Mouse (Mus musculus) layer of hippocampus, postnatal 14 days (tissue): Measurements from ENCODE around the gene Tenm2. TPM values are rescaled to one million over a fixed set of nuclear protein-coding genes. Genes with fewer than 3 reads are reported as not detected.

ENCODE experiments used
- DNase-seq, 2 experiments: peaks; one replicate each; pipeline ENCODE4 v3.0.0; 2021 to 2022; ENCODE audit warnings: low spot score in 2 of 2, mixed read lengths in 1 of 2
- long read RNA-seq, 2 experiments: library from polyadenylated mRNA; stranded (forward); transcript quantifications; one replicate each; pipeline ENCODE4 v2.0.0; 2021
- total RNA-seq, 2 experiments: library from RNA; stranded (reverse); gene quantifications; 2 replicates each; pipeline ENCODE4 v1.2.3; 2021

Gene Tenm2
- total RNA-seq = 100 to 1,000 TPM; 156 to 173 TPM
- long read RNA-seq, experiment 1, partial matches to known transcripts = 5 of 15 reads
- long read RNA-seq, experiment 1, other reads (novel, unspliced or antisense) = 10 of 15 reads
- long read RNA-seq, experiment 2, partial matches to known transcripts = 10 of 38 reads
- long read RNA-seq, experiment 2, other reads (novel, unspliced or antisense) = 28 of 38 reads

- peak in 1 of 2 experiments; percentile 73 for DNase-seq
These were observed at the start of gene Tenm2 for GRCm38 (mm10) chr11:37235914-37236600. Tenm2 (minus strand) TSS chr11:37235964.

- peak in 1 of 2 experiments; percentile 61 for DNase-seq
These were observed 49.4 kb upstream of the Tenm2 start for GRCm38 (mm10) chr11:37285186-37285585.

- DNase-seq = no peak
These were observed 13.0 kb upstream of the Tenm2 start for GRCm38 (mm10) chr11:37248796-37249195.

- peak; percentile 37 to 43 for DNase-seq
These were observed 1.4 kb upstream of the Tenm2 start for GRCm38 (mm10) chr11:37237096-37237725.

- DNase-seq = peak; percentile 51 to 75
These were observed 878 bp upstream of the Tenm2 start for GRCm38 (mm10) chr11:37236601-37237083.

- DNase-seq = peak in 1 of 2 experiments; percentile 24
These were observed 556 bp downstream of the Tenm2 start for GRCm38 (mm10) chr11:37235021-37235795.

- DNase-seq = no peak
These were observed 8.4 kb downstream of the Tenm2 start for GRCm38 (mm10) chr11:37227404-37227803.

GRCm38 (mm10) chr11:37226943-37227342 lies 8.8 kb downstream of the Tenm2 start:
- DNase-seq = no peak

GRCm38 (mm10) chr11:37222737-37223136 lies 13.0 kb downstream of the Tenm2 start:
- no peak for DNase-seq

- peak in 1 of 2 experiments; percentile 61 for DNase-seq
These were observed 13.7 kb downstream of the Tenm2 start for GRCm38 (mm10) chr11:37222056-37222455.

GRCm38 (mm10) chr11:37220921-37221320 lies 14.8 kb downstream of the Tenm2 start:
- no peak for DNase-seq

GRCm38 (mm10) chr11:37186132-37186531 lies 49.6 kb downstream of the Tenm2 start:
- DNase-seq = peak; percentile 34 to 57

- DNase-seq = no peak
These were observed 58.3 kb downstream of the Tenm2 start for GRCm38 (mm10) chr11:37177426-37177825.

GRCm38 (mm10) chr11:37153933-37154880 lies 81.6 kb downstream of the Tenm2 start:
- DNase-seq = peak in 1 of 2 experiments; percentile 64

- no peak for DNase-seq
These were observed 82.4 kb downstream of the Tenm2 start for GRCm38 (mm10) chr11:37153382-37153781.

GRCm38 (mm10) chr11:37150011-37150410 lies 85.8 kb downstream of the Tenm2 start:
- no peak for DNase-seq

GRCm38 (mm10) chr11:37143996-37144395 lies 91.8 kb downstream of the Tenm2 start:
- no peak for DNase-seq

GRCm38 (mm10) chr11:37143478-37143877 lies 92.3 kb downstream of the Tenm2 start:
- DNase-seq = peak in 1 of 2 experiments; percentile 21

GRCm38 (mm10) chr11:37128893-37129292 lies 106.9 kb downstream of the Tenm2 start:
- peak in 1 of 2 experiments; percentile 15 for DNase-seq

GRCm38 (mm10) chr11:37118058-37118457 lies 117.7 kb downstream of the Tenm2 start:
- DNase-seq = no peak
